Mouse (Mus musculus) heart, adult 2 months (tissue): ENCODE results near the gene Cldn34b2.

ENCODE experiments used
- CTCF ChIP-seq: fragments of 200-600 bp; IDR thresholded peaks from 2 replicates; pipeline ENCODE4 v1.8.1; 2022; ENCODE audit warnings: antibody characterized with exemption, mild to moderate bottlenecking, moderate library complexity
- EP300 ChIP-seq: fragments of 200-500 bp; IDR thresholded peaks from 2 replicates; pipeline ENCODE4 v1.6.1; 2011; ENCODE audit warnings: low read depth, low read length, control low read depth; ENCODE audit not compliant: insufficient read depth
- POLR2A ChIP-seq: fragments of 200-500 bp; IDR thresholded peaks from 2 replicates; pipeline ENCODE4 v1.6.1; 2011; ENCODE audit warnings: mild to moderate bottlenecking, low read depth, low read length, control low read depth; ENCODE audit not compliant: insufficient read depth

DNA sequence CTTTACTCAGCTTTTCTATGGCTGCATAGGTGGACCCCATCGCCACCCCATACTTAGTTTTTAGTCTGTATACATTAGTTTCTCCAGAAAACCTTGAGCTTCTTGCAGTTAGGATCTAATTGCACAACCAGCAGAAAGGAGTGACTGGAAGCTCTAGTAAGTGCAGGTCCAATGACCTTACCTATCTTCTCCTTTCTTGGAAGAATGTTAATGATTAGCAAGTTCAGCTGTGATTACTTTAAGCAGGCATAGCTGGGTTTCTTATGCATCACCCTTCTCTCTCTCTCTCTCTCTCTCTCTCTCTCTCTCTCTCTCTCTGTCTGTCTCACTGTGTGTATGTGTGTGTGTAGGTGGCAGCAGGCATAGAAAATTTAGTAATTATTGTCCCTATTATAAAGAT lies 23.7 kb upstream of the Cldn34b2 start:
- TF ChIP-seq CTCF (no peak), POLR2A (no peak), EP300 (no peak)
